Mouse (Mus musculus) E14TG2a.4 (cell line): ENCODE data around the gene Zmat1.
"Not testable (repeated sequence)": the region's sequence is repeated elsewhere in the genome, so short reads cannot be mapped to it uniquely, and the experiment has no call there.

Source experiments
- H3K27me3 ChIP-seq: 2 replicates; pipeline ENCODE4 v1.6.1; 2014; ENCODE audit warnings: low read length, control low read depth; ENCODE audit not compliant: insufficient read depth
- H3K36me3 ChIP-seq: 2 replicates; pipeline ENCODE4 v1.6.1; 2014; ENCODE audit warnings: low read length, control low read depth; ENCODE audit not compliant: insufficient read depth
- H3K4me1 ChIP-seq: replicated peaks from 2 replicates; pipeline ENCODE4 v1.6.1; 2014; ENCODE audit warnings: low read depth, low read length, control low read depth
- H3K4me3 ChIP-seq: replicated peaks from 2 replicates; pipeline ENCODE4 v1.5.1; 2014; ENCODE audit warnings: mild to moderate bottlenecking, low read length
- H3K9me3 ChIP-seq: 2 replicates; pipeline ENCODE4 v1.6.1; 2014; ENCODE audit warnings: low read length, control low read depth
- CTCF ChIP-seq: conservative IDR thresholded peaks from 2 replicates; pipeline ENCODE4 v1.5.1; 2014; ENCODE audit warnings: low read length
- NANOG ChIP-seq: IDR thresholded peaks from 2 replicates; pipeline ENCODE4 v1.6.1; 2014; ENCODE audit warnings: borderline replicate concordance, low read length, mixed read lengths
- POU5F1 ChIP-seq: IDR thresholded peaks from 2 replicates; pipeline ENCODE4 v1.6.1; 2014; ENCODE audit warnings: low read length, borderline replicate concordance

Gene Zmat1

DNA sequence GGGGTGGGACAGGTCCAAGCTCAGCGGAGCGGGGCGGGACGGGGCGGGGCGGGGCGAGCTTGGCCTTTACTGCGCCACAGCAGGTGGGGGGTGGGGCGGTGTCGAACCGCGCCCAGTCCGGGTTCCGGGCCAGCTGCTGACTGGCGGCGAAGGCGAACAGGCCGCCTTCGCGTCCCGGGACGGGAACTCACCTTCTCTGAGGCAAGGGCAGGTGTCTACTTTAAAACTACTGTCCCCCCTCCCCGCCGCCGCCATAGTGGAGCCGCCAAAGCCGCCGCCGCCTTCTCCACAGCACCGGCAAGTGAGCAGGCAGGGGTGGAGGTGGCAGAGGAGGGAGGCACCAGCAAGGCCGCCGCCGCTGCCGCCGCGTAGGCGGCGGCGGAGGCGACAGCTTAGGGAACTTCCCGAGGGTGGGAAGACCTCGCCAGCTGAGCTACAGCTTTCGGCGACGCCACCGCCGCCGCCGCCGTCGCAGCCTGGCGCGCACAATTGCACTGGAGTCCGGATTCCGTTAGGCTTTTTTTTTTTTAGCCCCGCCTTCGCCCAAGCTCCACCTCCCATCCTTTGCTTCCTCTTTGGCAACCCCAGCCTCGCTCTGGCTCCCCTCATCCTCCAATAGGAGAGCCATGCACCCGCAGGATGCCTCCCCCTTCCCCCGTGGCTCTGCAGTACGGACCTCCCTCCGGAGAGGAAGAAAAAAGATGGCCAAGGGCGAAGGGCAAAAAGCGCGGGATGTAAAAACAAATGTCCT, at the start of gene Zmat1:
Zmat1 (minus strand) TSS at position 490 of the 751 bp plus-strand sequence.
- TF ChIP-seq NANOG (no peak), POU5F1 (no peak), CTCF (no peak)
- H3K4me3 ChIP-seq, result peak within 1 kb of the TSS; percentile 81
- peaks cover 7% of the 10 kb centered on the region; the same call in 1 of the 2 replicates for H3K4me1 ChIP-seq
- H3K9me3 ChIP-seq, result no peaks in the 10 kb centered on the region
- no peaks in the 10 kb centered on the region for H3K36me3 ChIP-seq
- H3K27me3 ChIP-seq, result no peaks in the 10 kb centered on the region

- not testable (repeated sequence) for H3K9me3 ChIP-seq, H3K4me1 ChIP-seq, H3K36me3 ChIP-seq, H3K4me3 ChIP-seq
- peaks cover 27% of the 10 kb centered on the region for H3K27me3 ChIP-seq
Measured at GRCm38 (mm10) chrX:135053939-135054338, 44.9 kb upstream of the Zmat1 start.

- H3K36me3 ChIP-seq, result no peaks in the 10 kb centered on the region
- no peak for TF ChIP-seq NANOG
- TF ChIP-seq CTCF, result no peak
- TF ChIP-seq POU5F1, result no peak
- peak overlapping the region; percentile 73 for H3K4me3 ChIP-seq
- no peaks in the 10 kb centered on the region for H3K4me1 ChIP-seq
- H3K9me3 ChIP-seq, result no peaks in the 10 kb centered on the region
- peaks cover 10% of the 10 kb centered on the region; the same call in 1 of the 2 replicates for H3K27me3 ChIP-seq
Measured at GRCm38 (mm10) chrX:135035962-135036375, 27.0 kb upstream of the Zmat1 start.

- no peaks in the 10 kb centered on the region for H3K9me3 ChIP-seq
- no peaks in the 10 kb centered on the region for H3K27me3 ChIP-seq
- no peak overlapping the region for H3K4me3 ChIP-seq
- no peaks in the 10 kb centered on the region for H3K36me3 ChIP-seq
- TF ChIP-seq POU5F1 (no peak), NANOG (no peak), CTCF (no peak)
- H3K4me1 ChIP-seq, result no peaks in the 10 kb centered on the region
Measured at GRCm38 (mm10) chrX:135025135-135025534, 16.1 kb upstream of the Zmat1 start.

DNA sequence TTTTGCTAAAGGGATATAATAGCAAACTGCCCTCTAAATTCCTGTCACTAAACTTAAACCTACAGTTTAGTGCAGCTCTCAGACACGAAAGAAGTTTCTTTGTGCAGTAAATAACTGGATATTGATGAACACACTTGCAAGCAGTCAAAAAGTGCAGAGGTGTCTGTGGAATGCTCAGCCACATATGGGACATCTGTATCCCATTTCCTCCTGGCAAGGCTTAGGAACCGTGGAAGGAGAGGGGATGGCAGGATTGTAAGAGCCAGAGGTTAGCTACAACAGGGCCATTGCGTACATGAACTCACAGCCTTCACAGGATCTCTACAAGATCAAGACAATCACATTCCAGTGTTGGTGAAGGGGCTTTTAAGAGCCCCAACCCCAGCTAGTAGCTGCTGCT, 2.4 kb upstream of the Zmat1 start:
- Histone ChIP-seq H3K4me3 (no peak overlapping the region), H3K4me1 (peaks cover 7% of the 10 kb centered on the region; the same call in 1 of the 2 replicates), H3K9me3 (no peaks in the 10 kb centered on the region), H3K36me3 (no peaks in the 10 kb centered on the region), H3K27me3 (no peaks in the 10 kb centered on the region)
- TF ChIP-seq NANOG (no peak), POU5F1 (no peak), CTCF (no peak)

DNA sequence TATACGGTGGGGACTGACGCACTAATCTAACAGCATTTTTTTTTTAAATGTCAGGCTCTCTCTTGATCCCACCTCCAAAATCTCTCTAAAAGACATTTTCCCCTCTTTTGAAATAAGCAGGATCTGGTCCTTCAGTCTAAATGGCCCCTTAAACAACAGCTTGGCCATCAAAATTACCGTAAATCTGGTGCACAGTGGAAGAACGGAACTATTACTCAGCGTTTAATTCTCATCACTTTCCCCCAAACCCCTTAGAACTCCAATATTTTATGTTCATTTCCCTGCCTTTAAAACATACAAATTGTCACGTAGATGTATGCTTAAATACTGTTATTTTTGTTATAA, 434 bp upstream of the Zmat1 start:
- Histone ChIP-seq H3K27me3 (no peaks in the 10 kb centered on the region), H3K4me3 (peak overlapping the region; percentile 81), H3K4me1 (peaks cover 7% of the 10 kb centered on the region; the same call in 1 of the 2 replicates), H3K9me3 (no peaks in the 10 kb centered on the region), H3K36me3 (no peaks in the 10 kb centered on the region)
- TF ChIP-seq CTCF (no peak), NANOG (no peak), POU5F1 (no peak)

- H3K4me3 ChIP-seq, result no peak overlapping the region
Measured at GRCm38 (mm10) chrX:135008021-135008420, 988 bp downstream of the Zmat1 start.

GRCm38 (mm10) chrX:134964546-134964945, 44.5 kb downstream of the Zmat1 start, which contains the start of gene Nxf2:
Gene Nxf2 (minus strand): TSS chrX:134964754.
- no peaks in the 10 kb centered on the region for H3K4me1 ChIP-seq
- no peaks in the 10 kb centered on the region for H3K36me3 ChIP-seq
- peaks cover 19% of the 10 kb centered on the region; the same call in 1 of the 2 replicates for H3K27me3 ChIP-seq
- TF ChIP-seq NANOG (no peak), POU5F1 (no peak), CTCF (no peak)
- peak within 1 kb of the TSS; percentile 37 for H3K4me3 ChIP-seq
- H3K9me3 ChIP-seq, result no peaks in the 10 kb centered on the region

More at GRCm38 (mm10) chrX:135008021-135008420, 988 bp downstream of the Zmat1 start:
- H3K36me3 ChIP-seq, result no peaks in the 10 kb centered on the region
- H3K9me3 ChIP-seq, result no peaks in the 10 kb centered on the region
- TF ChIP-seq POU5F1 (no peak), NANOG (no peak), CTCF (no peak)
- no peaks in the 10 kb centered on the region for H3K27me3 ChIP-seq
- peaks cover 7% of the 10 kb centered on the region; the same call in 1 of the 2 replicates for H3K4me1 ChIP-seq
